Mouse (Mus musculus): Measurements from ENCODE around the gene Stat1.

The Stat1 gene

GRCm38 (mm10) chr1:52133254-52133653, 14.0 kb downstream of the Stat1 start:
- no peak for DNase-seq

GRCm38 (mm10) chr1:52137292-52137691, 18.1 kb downstream of the Stat1 start:
- DNase-seq, result no peak

DNA sequence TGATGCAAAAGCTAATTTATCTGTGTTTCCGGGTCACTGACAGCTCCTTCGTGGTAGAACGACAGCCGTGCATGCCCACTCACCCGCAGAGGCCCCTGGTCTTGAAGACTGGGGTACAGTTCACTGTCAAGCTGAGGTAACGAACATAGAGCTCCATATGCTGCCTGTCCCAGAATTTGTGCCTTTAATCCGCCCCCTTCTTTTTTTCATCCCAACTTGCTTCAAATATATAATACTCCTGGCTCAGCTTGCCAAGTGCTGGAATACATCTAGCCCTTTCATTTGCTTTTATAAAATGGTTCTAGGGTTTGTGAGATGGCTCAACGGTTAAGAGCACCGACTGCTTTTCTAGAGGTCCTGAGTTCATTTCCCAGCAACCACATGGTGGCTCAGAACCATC, 21.3 kb downstream of the Stat1 start:
- no peak for DNase-seq

DNA sequence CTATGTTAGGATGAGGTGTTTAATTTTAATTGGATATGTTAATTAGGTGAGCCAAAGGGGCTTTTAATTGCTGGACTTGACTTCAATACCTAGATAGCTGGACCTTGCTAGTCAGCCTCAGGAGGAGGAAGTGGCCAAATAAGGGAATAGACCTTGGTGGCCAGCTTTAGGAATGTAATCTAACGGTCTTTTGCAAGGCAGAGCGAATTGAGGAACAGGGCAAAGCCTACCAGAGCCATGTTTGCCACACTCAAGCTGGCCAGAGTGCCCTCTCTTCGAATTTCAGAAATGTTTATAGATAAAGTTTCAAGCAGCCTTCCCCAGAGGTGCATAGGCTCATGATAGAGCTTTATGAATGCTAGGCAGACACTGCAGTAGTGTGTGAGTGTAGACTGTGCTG, 22.2 kb downstream of the Stat1 start:
- no peak for DNase-seq

DNA sequence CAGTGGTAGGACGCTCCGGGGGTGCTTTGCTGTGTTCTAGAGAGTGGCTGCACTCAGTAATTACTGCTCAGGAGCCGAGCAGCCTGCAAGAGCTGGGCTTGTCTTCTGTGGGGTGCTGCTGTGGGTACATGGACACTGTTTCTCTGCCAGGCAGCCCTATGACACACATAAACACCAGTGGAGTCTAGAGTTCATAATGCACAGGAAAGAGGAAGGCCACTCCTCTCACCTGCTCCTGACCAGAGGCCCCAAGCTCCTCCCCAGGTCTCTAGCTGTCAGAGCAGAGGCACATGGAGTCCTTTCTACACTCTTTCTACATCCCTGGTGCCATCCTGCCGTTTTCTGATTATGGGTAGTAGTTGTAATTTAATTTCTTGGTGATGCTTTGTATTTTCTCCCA, 22.9 kb downstream of the Stat1 start:
- DNase-seq, result no peak

- no peak for DNase-seq
Measured at GRCm38 (mm10) chr1:52143191-52143590, 24.0 kb downstream of the Stat1 start.

GRCm38 (mm10) chr1:52143596-52144156, 24.4 kb downstream of the Stat1 start:
- no peak for DNase-seq

- DNase-seq, result no peak
Measured at GRCm38 (mm10) chr1:52144907-52145306, 25.7 kb downstream of the Stat1 start.

DNA sequence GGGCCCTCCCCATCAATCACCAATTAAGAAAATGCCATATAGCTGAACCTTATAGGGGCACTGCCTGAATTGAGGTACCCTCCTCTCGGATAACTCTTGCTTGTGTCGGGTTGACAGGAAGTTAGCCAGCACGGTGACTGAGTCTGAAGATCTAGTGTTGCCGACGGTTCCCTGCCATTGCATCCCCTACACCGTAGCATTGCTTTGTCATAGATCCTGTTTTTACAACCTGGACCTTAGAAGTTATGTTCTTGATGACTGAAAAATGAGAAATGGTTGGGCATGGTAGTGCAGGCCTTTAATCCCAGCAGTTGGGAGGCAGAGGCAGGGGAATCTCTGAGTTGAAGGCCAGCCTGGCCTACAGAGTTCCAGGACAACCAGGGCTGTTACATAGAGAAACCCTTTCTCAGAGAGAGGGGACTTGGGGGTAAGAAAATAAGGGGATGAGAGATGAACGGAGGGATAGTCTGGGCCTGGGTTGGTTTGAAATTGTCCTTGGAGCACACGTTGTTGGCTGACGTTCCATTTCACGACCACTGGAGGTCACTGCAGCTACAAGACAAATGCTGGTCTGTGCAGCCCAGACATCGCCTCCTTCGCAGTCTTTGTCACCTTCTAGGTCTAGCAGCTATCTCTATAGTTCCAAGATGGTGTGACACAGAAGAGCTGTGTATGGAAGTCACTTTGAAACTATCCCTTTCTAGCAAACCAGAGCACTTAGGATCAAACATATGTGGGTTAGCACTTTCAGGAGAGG, 27.2 kb downstream of the Stat1 start:
- peak; percentile 78 for DNase-seq

DNA sequence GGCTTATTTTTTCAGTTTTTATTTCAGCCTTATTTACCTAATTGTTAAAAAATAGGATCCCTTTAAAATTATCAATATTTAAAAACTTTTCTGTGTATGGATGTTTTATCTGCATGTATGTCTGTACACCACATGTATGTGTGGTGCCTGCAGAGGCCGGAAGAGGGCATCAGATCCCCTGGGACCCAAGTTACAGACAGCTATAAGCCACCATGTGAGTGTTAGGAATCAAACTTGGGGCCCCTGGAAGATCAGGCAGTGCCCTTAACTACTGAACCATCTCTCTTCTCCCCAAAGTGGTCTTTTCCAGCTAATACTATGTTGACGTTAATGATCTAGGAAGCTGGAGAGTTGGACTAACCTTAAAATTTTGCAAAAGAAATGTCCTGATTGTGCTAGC, 28.2 kb downstream of the Stat1 start:
- no peak for DNase-seq

GRCm38 (mm10) chr1:52148178-52148577, 28.9 kb downstream of the Stat1 start:
- no peak for DNase-seq

DNA sequence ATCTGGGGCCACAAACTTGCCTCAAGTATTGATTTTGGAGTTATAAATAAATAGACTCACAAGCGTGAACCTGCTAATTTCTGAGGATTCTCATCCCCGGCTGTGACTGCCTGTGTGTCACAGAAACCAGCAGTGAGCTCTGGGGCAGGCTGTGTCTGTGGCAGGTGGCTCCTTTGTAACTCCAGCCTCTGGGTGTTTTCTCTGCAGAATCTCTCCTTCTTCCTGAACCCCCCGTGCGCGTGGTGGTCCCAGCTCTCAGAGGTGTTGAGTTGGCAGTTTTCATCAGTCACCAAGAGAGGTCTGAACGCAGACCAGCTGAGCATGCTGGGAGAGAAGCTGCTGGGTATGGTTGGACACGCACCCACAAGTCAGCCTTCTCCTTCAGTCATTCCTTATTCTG, 29.5 kb downstream of the Stat1 start:
- no peak for DNase-seq

DNA sequence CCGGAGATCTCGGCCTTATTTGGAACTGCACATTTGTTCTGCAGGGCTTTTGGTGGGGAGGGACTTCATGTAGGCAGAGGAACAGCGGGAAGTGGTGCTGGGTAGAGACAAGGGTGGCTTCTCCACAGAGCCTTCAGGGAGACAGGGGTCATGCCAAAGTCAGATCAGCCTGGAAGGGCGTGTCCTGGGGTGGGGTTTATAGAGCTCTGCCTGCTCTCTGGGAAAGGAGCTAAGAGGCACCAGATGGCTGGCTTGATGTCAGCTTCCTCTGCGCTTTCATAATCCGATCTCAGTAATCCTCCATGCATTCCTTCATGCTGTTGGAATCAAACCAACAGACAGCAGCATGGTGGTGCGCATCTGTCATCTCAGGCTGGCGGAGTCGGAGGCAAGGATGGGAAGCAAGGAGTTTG, 30.7 kb downstream of the Stat1 start:
- peak; percentile 95 for DNase-seq

GRCm38 (mm10) chr1:52150676-52151075, 31.4 kb downstream of the Stat1 start:
- peak; percentile 58 for DNase-seq

DNA sequence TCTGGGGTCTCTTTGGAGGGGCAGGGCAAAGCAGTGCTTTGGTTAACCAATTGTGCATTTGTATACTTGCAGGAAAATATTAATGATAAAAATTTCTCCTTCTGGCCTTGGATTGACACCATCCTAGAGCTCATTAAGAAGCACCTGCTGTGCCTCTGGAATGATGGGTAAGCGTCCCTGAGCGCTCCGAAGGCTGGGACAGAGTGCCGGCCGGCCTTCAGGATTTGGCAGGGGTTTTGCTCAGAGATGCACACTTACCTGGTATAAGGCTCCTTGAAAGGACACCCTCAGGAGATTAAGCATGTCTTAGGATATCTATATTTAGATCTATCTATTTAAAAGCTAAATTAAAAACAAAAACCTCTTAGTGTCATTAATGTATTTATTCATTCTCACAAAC, 31.9 kb downstream of the Stat1 start:
- no peak for DNase-seq

DNA sequence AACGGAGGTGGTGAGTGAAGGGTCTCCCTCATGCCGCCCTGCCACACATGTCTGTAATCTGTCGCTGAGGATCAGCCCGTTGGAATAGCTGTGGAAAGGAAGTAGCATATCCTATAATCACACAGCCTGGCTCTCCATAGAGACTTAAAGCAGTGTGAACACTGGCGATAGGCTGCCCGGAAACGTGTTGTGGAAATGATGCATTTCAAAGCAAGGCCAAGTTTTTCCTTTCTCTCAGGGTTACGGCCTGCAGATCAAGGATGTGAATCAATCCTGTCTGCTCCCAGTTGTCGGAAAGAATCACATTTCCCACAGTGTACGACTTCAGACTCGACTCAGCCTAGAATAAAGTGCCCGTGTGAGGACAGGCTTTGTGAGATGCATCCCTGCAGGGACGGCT, 33.1 kb downstream of the Stat1 start:
- no peak for DNase-seq

DNA sequence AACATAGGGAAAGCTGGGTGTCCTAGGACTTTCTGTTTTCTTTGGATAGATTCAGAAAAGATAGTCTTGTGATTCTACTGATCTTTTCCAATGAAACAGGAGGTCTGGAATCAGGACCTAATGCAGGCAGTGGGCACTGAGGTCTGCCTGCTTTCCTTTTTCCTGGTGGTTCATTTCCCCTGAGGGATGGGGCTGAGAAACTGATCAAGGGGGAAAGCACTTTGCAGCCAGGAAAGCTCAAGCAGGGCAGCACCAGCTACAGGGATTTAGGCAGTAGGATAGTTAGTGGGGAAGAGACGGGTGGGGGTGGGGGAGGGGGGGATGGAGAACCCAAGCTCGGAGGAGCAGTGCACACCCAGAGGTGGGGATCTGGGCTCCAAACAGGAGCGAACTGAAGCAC, 33.7 kb downstream of the Stat1 start:
- DNase-seq, result no peak

DNA sequence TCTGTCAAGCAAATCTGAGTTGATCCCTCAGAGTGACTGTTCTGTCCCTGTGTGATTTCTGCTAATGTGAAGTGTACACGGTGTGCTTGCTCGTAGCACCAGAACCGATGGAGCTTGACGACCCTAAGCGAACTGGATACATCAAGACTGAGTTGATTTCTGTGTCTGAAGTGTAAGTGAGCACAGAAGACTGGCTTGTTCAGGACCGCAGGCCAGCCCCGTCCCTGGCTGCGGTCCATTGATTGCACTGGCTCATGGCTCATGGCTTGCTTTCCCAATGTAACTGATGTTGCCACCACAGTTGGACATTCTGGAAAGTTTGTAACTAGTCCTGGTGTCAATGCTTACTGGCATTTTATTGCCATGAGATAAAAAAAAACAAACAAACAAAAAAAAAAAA, 35.6 kb downstream of the Stat1 start:
- DNase-seq, result no peak

DNA sequence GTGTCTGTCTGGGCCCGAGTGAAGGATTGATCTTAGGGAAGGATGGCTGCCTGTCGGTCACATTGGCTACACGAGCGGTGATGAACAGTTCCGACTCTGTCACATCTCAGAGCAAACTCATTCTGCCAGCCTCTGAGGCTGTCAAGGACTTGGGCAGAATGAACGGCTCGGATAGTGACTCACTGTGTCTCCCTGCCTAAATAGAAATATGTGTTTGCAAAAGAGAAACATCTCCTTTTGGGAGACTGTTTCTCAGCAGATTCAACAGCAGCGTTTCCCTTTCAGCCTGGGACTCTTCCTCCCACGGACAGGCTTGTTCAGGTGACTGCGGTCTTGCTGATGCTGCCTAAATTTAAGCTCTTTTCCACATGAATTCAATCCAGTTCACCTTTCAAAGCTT, 37.1 kb downstream of the Stat1 start:
- DNase-seq, result no peak

GRCm38 (mm10) chr1:52158040-52158439, 38.8 kb downstream of the Stat1 start:
- no peak for DNase-seq

DNA sequence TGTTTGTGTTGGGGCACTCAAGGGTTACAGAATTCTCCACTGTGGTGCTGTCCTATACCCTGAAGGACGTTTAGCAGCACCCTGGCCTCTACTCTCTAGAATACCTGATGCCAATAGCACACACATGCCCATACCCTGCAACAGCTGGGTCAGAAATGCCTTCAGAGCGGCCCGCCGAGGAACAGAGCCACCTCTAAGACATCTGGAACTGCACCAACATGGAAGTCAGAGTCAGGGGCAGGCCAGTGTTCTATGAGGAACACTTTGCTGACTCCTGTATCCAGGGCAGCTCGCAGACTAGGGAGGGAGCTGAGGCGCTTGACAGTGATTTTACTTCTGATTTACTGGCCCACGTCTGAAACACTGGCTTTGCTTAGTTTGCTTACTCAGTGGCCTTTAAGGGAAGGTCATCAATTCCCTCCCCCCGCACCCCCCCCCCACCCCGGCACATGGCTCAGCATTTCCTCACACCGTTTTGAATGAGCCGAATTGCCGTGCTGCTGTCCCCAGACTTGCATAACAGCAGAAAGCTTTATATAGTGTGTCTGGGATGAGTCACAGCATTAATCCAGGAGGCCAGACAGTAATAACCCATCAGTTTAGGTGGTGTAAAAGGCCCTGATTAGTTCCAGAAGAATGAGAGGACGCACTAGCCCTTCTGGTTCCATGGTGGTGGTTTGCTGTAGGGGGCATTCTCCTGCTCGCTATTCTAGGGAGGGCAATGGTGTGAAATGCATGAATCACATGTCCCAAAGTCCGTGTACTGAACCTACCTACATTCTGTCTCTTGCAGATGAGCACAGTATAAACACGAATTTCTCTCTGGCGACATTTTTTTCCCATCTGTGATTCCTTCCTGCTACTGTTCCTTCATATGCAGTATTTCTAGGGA, 39.5 kb downstream of the Stat1 start:
- no peak for DNase-seq

- DNase-seq, result no peak
Measured at GRCm38 (mm10) chr1:52161151-52161550, 41.9 kb downstream of the Stat1 start.

- no peak for DNase-seq
Measured at GRCm38 (mm10) chr1:52163707-52164457, 44.6 kb downstream of the Stat1 start.

Measured in cerebellum, adult 9-11 months (tissue).